Mouse (Mus musculus) lung, adult 2 months (tissue): ENCODE results near the gene Acvr1c. TPM values are rescaled to one million over a fixed set of nuclear protein-coding genes. Genes with fewer than 3 reads are reported as not detected.

Experiments
- DNase-seq: peaks from one replicate; pipeline ENCODE4 v3.0.0; 2022
- H3K4me1 ChIP-seq: fragments of 200-500 bp; 2 replicates; pipeline ENCODE4 v1.6.1; 2011; ENCODE audit warnings: low read length; ENCODE audit not compliant: control insufficient read depth, insufficient read depth
- H3K4me3 ChIP-seq: fragments of 200-500 bp; replicated peaks from 2 replicates; pipeline ENCODE3; 2011; ENCODE audit warnings: low read depth, mild to moderate bottlenecking, control low read depth, low read length; ENCODE audit errors: extremely low read depth
- CTCF ChIP-seq: fragments of 200-500 bp; IDR thresholded peaks from 2 replicates; pipeline ENCODE4 v1.5.1; 2011; ENCODE audit warnings: mild to moderate bottlenecking, low read length, control low read depth; ENCODE audit not compliant: insufficient read depth
- POLR2A ChIP-seq: fragments of 200-500 bp; IDR thresholded peaks from 2 replicates; pipeline ENCODE4 v1.6.1; 2011; ENCODE audit warnings: low read depth, mild to moderate bottlenecking, control low read depth, low read length, borderline replicate concordance; ENCODE audit errors: extremely low read depth
- WGBS: fragments of 180-500 bp; shearing (Covaris S2); methylation state at CpG from one replicate; pipeline ENCODE4 v1.1.7; 2018; 5-methylcytosine and 5-hydroxymethylcytosine counted together
- polyA plus RNA-seq: library from polyadenylated mRNA; depleted of rRNA; stranded (reverse); fragments of >200 nt; gene quantifications from 2 replicates; pipeline ENCODE4 v1.2.3, GENCODE M21; 2012

Acvr1c gene
- polyA plus RNA-seq, 1 experiment: 0.15 TPM

GRCm38 (mm10) chr2:58357068-58357413, 654 bp downstream of the Acvr1c start:
- peak; percentile 5 for DNase-seq
- no peaks in the 10 kb centered on the region for H3K4me1 ChIP-seq
- no peak overlapping the region for H3K4me3 ChIP-seq
- WGBS: under 1% methylated on average over 7 of the region's 7 CpGs
- TF ChIP-seq CTCF (no peak), POLR2A (no peak)

GRCm38 (mm10) chr2:58354389-58354788, 3.3 kb downstream of the Acvr1c start:
- Histone ChIP-seq H3K4me1 (no peaks in the 10 kb centered on the region), H3K4me3 (no peak overlapping the region)
- WGBS: 87% methylated on average over 3 of the region's 3 CpGs
- TF ChIP-seq POLR2A (no peak), CTCF (no peak)
- DNase-seq: no peak

- no peak overlapping the region for H3K4me3 ChIP-seq
- TF ChIP-seq CTCF (no peak), POLR2A (no peak)
- WGBS: 42% methylated on average over 5 of the region's 5 CpGs
- H3K4me1 ChIP-seq: no peaks in the 10 kb centered on the region
- DNase-seq: no peak
Measured at GRCm38 (mm10) chr2:58352846-58353245, 4.8 kb downstream of the Acvr1c start.

- TF ChIP-seq POLR2A (no peak), CTCF (no peak)
- no peak for DNase-seq
- WGBS: 83% methylated on average over 2 of the region's 2 CpGs
- Histone ChIP-seq H3K4me3 (no peak overlapping the region), H3K4me1 (no peaks in the 10 kb centered on the region)
Measured at GRCm38 (mm10) chr2:58350657-58351056, 7.0 kb downstream of the Acvr1c start.

- no peak for TF ChIP-seq CTCF
- no peak for TF ChIP-seq POLR2A
- Histone ChIP-seq H3K4me1 (no peaks in the 10 kb centered on the region), H3K4me3 (no peak overlapping the region)
- WGBS: 61% methylated on average over 5 of the region's 5 CpGs
- no peak for DNase-seq
Measured at GRCm38 (mm10) chr2:58336730-58337129, 21.0 kb downstream of the Acvr1c start.

GRCm38 (mm10) chr2:58329589-58329988, 28.1 kb downstream of the Acvr1c start:
- Histone ChIP-seq H3K4me3 (no peak overlapping the region), H3K4me1 (no peaks in the 10 kb centered on the region)
- 75% methylated on average over 5 of the region's 5 CpGs for WGBS
- TF ChIP-seq CTCF (no peak), POLR2A (no peak)
- DNase-seq: no peak

GRCm38 (mm10) chr2:58324118-58324901, 33.4 kb downstream of the Acvr1c start:
- peak; percentile 8 for DNase-seq
- TF ChIP-seq POLR2A: no peak
- TF ChIP-seq CTCF: peak; percentile 36; the same call in 1 of the 2 replicates
- peak overlapping the region; percentile 11 for H3K4me3 ChIP-seq
- no peaks in the 10 kb centered on the region for H3K4me1 ChIP-seq
- 12% methylated on average over 23 of the region's 23 CpGs for WGBS

GRCm38 (mm10) chr2:58323274-58323673, 34.4 kb downstream of the Acvr1c start:
- Histone ChIP-seq H3K4me3 (no peak overlapping the region), H3K4me1 (no peaks in the 10 kb centered on the region)
- no peak for DNase-seq
- TF ChIP-seq POLR2A (no peak), CTCF (no peak)
- WGBS: 54% methylated on average over 6 of the region's 6 CpGs

GRCm38 (mm10) chr2:58316186-58316585, 41.5 kb downstream of the Acvr1c start:
- no peak for DNase-seq
- no peaks in the 10 kb centered on the region for H3K4me1 ChIP-seq
- TF ChIP-seq POLR2A (no peak), CTCF (no peak)
- no peak overlapping the region for H3K4me3 ChIP-seq
- 91% methylated on average over 7 of the region's 7 CpGs for WGBS

- Histone ChIP-seq H3K4me1 (peaks cover 2% of the 10 kb centered on the region; the same call in 1 of the 2 replicates), H3K4me3 (no peak overlapping the region)
- TF ChIP-seq POLR2A (no peak), CTCF (no peak)
- no peak for DNase-seq
- WGBS: 29% methylated on average over 3 of the region's 3 CpGs
Measured at GRCm38 (mm10) chr2:58309695-58310094, 48.0 kb downstream of the Acvr1c start.
